30 mouse cellular contexts compared by ENCODE assay signal in the genomic region with DNA sequence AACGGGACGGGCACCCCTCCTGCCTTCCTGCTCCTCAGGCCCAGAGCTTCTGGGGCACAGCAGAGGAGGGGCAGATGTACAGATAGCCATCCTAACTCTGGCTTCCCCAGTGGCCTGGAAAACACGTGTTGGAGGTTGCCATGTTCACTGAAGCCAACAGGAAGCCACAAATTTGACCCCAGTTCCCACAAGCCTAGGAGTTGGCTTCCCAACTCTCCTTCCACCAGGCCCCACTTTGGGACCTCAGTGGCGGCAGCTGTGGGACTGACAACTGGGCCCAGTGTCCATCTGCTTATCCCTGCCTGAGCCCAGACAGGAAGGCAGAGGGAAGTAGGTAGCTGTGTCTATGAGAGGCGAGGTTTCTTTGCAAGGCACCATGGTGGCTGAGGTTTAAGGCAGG. TPM values are rescaled to one million over a fixed set of nuclear protein-coding genes. Genes with fewer than 3 reads are reported as not detected.
A peak's percentile ranks its signal among the peaks of the same experiment; 100 is the strongest.
DNase-seq lines count a peak whose midpoint lies in the region; ATAC-seq and TF ChIP-seq lines count a peak whose summit lies in the region.
"Had no signal": no experiment of that assay in that cellular context is flagged by ENCODE, and none has a peak within 500 bp of the region (broad histone marks: within the 10 kb centered on the region; RNA-seq: fewer than 3 reads in every experiment).

No protein-coding gene starts in this region.

- no peaks in the 10 kb centered on the region for H3K36me3 ChIP-seq in embryonic facial prominence, embryonic 13.5 days
- no peaks in the 10 kb centered on the region for H3K36me3 ChIP-seq in embryonic facial prominence, embryonic 10.5 days (replicated peaks)
- H3K36me3 ChIP-seq: forebrain, embryonic 15.5 days; G1E; hindbrain, embryonic 12.5 days; intestine, embryonic 15.5 days had no signal

- ATAC-seq in embryonic facial prominence, embryonic 13.5 days (ENCODE audit: insufficient number of reproducible peaks, insufficient read depth, low FRiP score, low TSS enrichment, low read depth): no peak
- ATAC-seq in hematopoietic stem cell, adult 5-6 weeks (replicated peaks in 1 of 2; ENCODE audit: insufficient read depth in 1 of 2, low FRiP score in 2 of 2, low TSS enrichment in 1 of 2, low read depth in 1 of 2, poor library complexity in 2 of 2, severe bottlenecking in 2 of 2): peak; percentile 7 to 27; a peak in 2 of 4 replicates
- ATAC-seq: forebrain, embryonic 15.5 days; hindbrain, embryonic 16.5 days; intestine, embryonic 15.5 days; Patski had no signal

- no peak overlapping the region for H3K4me3 ChIP-seq in embryonic facial prominence, embryonic 13.5 days
- no peak overlapping the region for H3K4me3 ChIP-seq in embryonic facial prominence, embryonic 10.5 days
- H3K4me3 ChIP-seq in gastrocnemius, adult 2 months: no peak overlapping the region
- H3K4me3 ChIP-seq: embryonic facial prominence, embryonic 15.5 days; forebrain, embryonic 15.5 days; heart, embryonic 10.5 days; heart, embryonic 13.5 days; hindbrain, embryonic 12.5 days; intestine, embryonic 15.5 days had no signal

- H3K4me2 ChIP-seq in embryonic facial prominence, embryonic 13.5 days: no peak overlapping the region
- H3K4me2 ChIP-seq: embryonic facial prominence, embryonic 15.5 days; forebrain, embryonic 15.5 days; heart, embryonic 13.5 days; hindbrain, embryonic 12.5 days; intestine, embryonic 15.5 days had no signal

- 68% methylated on average over 5 of the region's 5 CpGs for WGBS in embryonic facial prominence, embryonic 13.5 days
- WGBS in embryonic facial prominence, embryonic 10.5 days: 73% methylated on average over 5 of the region's 5 CpGs

- H3K27me3 ChIP-seq in embryonic facial prominence, embryonic 13.5 days: no peaks in the 10 kb centered on the region
- H3K27me3 ChIP-seq in embryonic facial prominence, embryonic 10.5 days (replicated peaks; ENCODE audit: low read depth, poor library complexity, severe bottlenecking): peaks cover 17% of the 10 kb centered on the region
- H3K27me3 ChIP-seq: CH12.LX; embryonic facial prominence, embryonic 15.5 days; forebrain, embryonic 15.5 days; heart, embryonic 13.5 days; hindbrain, embryonic 12.5 days; intestine, embryonic 15.5 days; Patski had no signal

- intact Hi-C loops in gastrocnemius, adult 2 months (cut with DNase I): no loop called here

- H3K9me3 ChIP-seq in embryonic facial prominence, embryonic 13.5 days: no peaks in the 10 kb centered on the region
- no peaks in the 10 kb centered on the region for H3K9me3 ChIP-seq in embryonic facial prominence, embryonic 10.5 days
- H3K9me3 ChIP-seq: embryonic facial prominence, embryonic 15.5 days; forebrain, embryonic 15.5 days; G1E; heart, embryonic 10.5 days; heart, embryonic 13.5 days; hindbrain, embryonic 12.5 days; intestine, embryonic 15.5 days had no signal

- no peak for DNase-seq in embryonic facial prominence, embryonic 10.5 days (ENCODE audit: low spot score)
- DNase-seq in 416B (ENCODE audit: low read depth): peak; percentile 52
- DNase-seq in spleen, adult 12 weeks (ENCODE audit: low spot score): no peak
- no peak for DNase-seq in gastrocnemius, adult 2 months
- DNase-seq: adrenal gland, postnatal 10 days; adrenal gland, postnatal 36 days; B cell, adult 2 months; cerebellum, adult 18-20 months; cerebellum, adult 9-10 months; cerebellum, postnatal 14 days; embryo, embryonic 11 days; gastrocnemius, postnatal 10 days; gastrocnemius, postnatal 36 days; heart, adult 18-20 months; heart, postnatal 14 days; heart, postnatal 4 days; kidney, adult 11 months had no signal

- TF ChIP-seq CTCF in gastrocnemius, adult 2 months (IDR thresholded peaks at IDR 0.05): no peak

- H3K27ac ChIP-seq in embryonic facial prominence, embryonic 13.5 days: no peak overlapping the region
- H3K27ac ChIP-seq in embryonic facial prominence, embryonic 10.5 days (replicated peaks): no peak overlapping the region
- no peak overlapping the region for H3K27ac ChIP-seq in gastrocnemius, adult 2 months
- H3K27ac ChIP-seq: embryonic facial prominence, embryonic 15.5 days; forebrain, embryonic 15.5 days; heart, embryonic 10.5 days; heart, embryonic 13.5 days; hindbrain, embryonic 12.5 days; intestine, embryonic 15.5 days had no signal

- no peaks in the 10 kb centered on the region for H3K4me1 ChIP-seq in embryonic facial prominence, embryonic 13.5 days
- no peaks in the 10 kb centered on the region for H3K4me1 ChIP-seq in embryonic facial prominence, embryonic 10.5 days
- H3K4me1 ChIP-seq: embryonic facial prominence, embryonic 15.5 days; forebrain, embryonic 15.5 days; heart, embryonic 10.5 days; heart, embryonic 13.5 days; hindbrain, embryonic 12.5 days; intestine, embryonic 15.5 days had no signal

- H3K9ac ChIP-seq in embryonic facial prominence, embryonic 13.5 days: 0 out of 2 replicates have a peak overlapping the region, but pooled peaks have one; percentile 21
- H3K9ac ChIP-seq: embryonic facial prominence, embryonic 15.5 days; forebrain, embryonic 15.5 days; heart, embryonic 13.5 days; intestine, embryonic 15.5 days had no signal

RNA-seq across cellular contexts. Expression of a gene that starts 19.2 kb away (rescaled TPM):
- 96.4 and 101 TPM in 2 replicates for polyA plus RNA-seq in embryonic facial prominence, embryonic 13.5 days (2015; fragmentation: Nextera tagmentation; extraction: Ambion mirVana)
- 127 and 133 TPM in 2 replicates for polyA plus RNA-seq in embryonic facial prominence, embryonic 10.5 days (2016; fragmentation: Nextera tagmentation; extraction: Ambion mirVana)
- 27.8 and 54.6 TPM in 2 replicates for total RNA-seq in hematopoietic stem cell, adult 5-6 weeks (2017)
- total RNA-seq in gastrocnemius, adult 2 months (2021): 10 to 100 TPM; 12.6 to 14.7 TPM

RNA-seq across cellular contexts. Expression of a gene that starts 19.8 kb away (rescaled TPM):
- 0.15 TPM in 2 replicates for polyA plus RNA-seq in embryonic facial prominence, embryonic 13.5 days (2015; fragmentation: Nextera tagmentation; extraction: Ambion mirVana)
- polyA plus RNA-seq in embryonic facial prominence, embryonic 10.5 days (2016; fragmentation: Nextera tagmentation; extraction: Ambion mirVana): 0.09 TPM in 1 of 2 replicates, not detected in the other
- not detected in 2 replicates for total RNA-seq in hematopoietic stem cell, adult 5-6 weeks (2017)
- under 1 TPM; 0.17 to 0.69 TPM for total RNA-seq in gastrocnemius, adult 2 months (2021)
- total RNA-seq: CH12.LX, G1E had no signal
- polyA plus RNA-seq: embryonic facial prominence, embryonic 15.5 days; forebrain, embryonic 11.5 days; G1E had no signal

RNA-seq across cellular contexts. Expression of a gene that starts 19.9 kb away (rescaled TPM):
- 3.5 and 5.2 TPM in 2 replicates for polyA plus RNA-seq in embryonic facial prominence, embryonic 13.5 days (2015; fragmentation: Nextera tagmentation; extraction: Ambion mirVana)
- polyA plus RNA-seq in embryonic facial prominence, embryonic 10.5 days (2016; fragmentation: Nextera tagmentation; extraction: Ambion mirVana): 1.1 and 1.8 TPM in 2 replicates
- total RNA-seq in hematopoietic stem cell, adult 5-6 weeks (2017): 5.7 and 10.0 TPM in 2 replicates
- under 1 TPM; 0.54 to 0.61 TPM for total RNA-seq in gastrocnemius, adult 2 months (2021)
